Mouse (Mus musculus) megakaryocyte, embryonic 14.5 days (primary cell): Measurements from ENCODE around the gene Olfr187.

Source experiments
- FLI1 ChIP-seq: IDR thresholded peaks from 2 replicates; pipeline ENCODE4 v1.6.1; 2012; ENCODE audit warnings: low read length, inconsistent platforms, mixed read lengths
- GATA1 ChIP-seq: IDR thresholded peaks from 3 replicates; pipeline ENCODE4 v1.6.1; 2012; ENCODE audit warnings: mixed read lengths, low read length, inconsistent platforms, borderline replicate concordance

DNA sequence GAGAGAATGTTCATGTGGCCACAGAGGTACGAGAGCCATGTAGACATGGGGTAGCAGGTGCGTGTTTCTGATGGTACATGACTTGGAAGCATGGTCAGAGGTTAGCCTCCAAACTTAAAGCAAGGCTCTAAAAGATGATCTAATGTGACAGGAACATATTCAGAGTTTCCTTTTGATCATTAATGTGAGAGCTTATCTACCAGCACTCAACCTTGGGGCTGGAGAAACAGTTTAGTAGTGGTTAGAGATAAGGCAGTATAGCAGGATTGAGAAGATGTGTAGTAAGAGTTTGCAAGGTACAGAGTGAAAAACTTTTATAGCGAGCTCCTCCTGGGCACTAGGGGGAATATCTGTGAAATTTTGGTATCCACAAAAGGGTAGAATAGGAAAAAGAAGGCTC is 6.3 kb upstream of the Olfr187 start:
- TF ChIP-seq FLI1, result no peak
- TF ChIP-seq GATA1, result no peak
